ENCODE assay signal across 8 mouse cellular contexts in the genomic region with DNA sequence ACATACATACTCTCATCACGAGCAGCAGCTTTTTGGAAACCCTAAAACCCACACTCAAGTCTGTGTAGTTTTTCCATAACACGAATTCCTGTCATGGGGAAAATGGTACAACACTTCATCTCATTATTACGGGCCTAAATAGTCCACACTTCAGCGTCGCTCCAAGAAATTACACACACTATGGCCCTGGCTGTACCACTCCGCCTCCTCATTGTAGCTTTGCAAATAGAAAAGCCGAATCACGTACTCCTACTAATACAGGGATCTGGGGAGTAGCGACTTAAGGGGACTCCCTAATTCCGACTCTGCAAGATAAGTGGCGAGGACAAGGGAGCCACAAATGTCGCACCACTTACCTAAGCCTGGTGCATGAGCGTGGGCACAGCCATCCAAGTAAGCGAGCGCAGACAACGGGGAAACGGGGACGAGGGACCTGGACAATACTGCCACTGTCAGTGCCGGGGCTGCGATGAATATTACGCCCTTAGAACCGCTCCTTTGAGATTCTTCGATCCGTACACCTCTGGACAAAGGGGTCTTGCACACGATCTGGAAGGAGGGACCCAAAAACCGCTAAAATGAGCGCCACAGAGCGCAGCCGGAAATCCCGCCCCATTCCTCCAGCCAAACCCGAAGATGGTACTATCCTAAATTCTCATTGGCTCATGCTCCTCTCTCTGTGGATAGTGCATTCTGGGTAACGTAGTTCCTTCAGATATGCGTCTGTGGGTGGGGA. TPM values are rescaled to one million over a fixed set of nuclear protein-coding genes. Genes with fewer than 3 reads are reported as not detected.
DNase-seq lines count a peak whose midpoint lies in the region; ATAC-seq and TF ChIP-seq lines count a peak whose summit lies in the region.

A gene (minus strand): TSS at position 609 of the 736 bp plus-strand sequence.

- no peak for TF ChIP-seq CTCF in lung, postnatal 0 days (IDR thresholded peaks at IDR 0.05)

- 1% methylated on average over 33 of the region's 33 CpGs for WGBS in hindbrain, embryonic 14.5 days
- WGBS in lung, postnatal 0 days: under 1% methylated on average over 33 of the region's 33 CpGs

- H3K4me1 ChIP-seq in hindbrain, embryonic 14.5 days (replicated peaks; ENCODE audit: control insufficient read depth, insufficient read depth, low read length): peaks cover 19% of the 10 kb centered on the region
- H3K4me1 ChIP-seq in lung, postnatal 0 days (ENCODE audit: insufficient read depth, low read depth, low read length): peaks cover 4% of the 10 kb centered on the region; the same call in 1 of the 2 replicates

- H3K9me3 ChIP-seq in hindbrain, embryonic 14.5 days (ENCODE audit: control insufficient read depth, low read length): no peaks in the 10 kb centered on the region
- H3K9me3 ChIP-seq in lung, postnatal 0 days (ENCODE audit: low read length): no peaks in the 10 kb centered on the region

- peak within 1 kb of the TSS; percentile 75 for H3K27ac ChIP-seq in hindbrain, embryonic 14.5 days
- H3K27ac ChIP-seq in lung, postnatal 0 days (ENCODE audit: low read length): no peak within 1 kb of the TSS

- peak; percentile 67 for DNase-seq in adipocyte (ENCODE audit: low spot score)
- peak; percentile 81 to 84 for DNase-seq in frontal cortex, postnatal 36 days (ENCODE audit: low spot score in 2 of 2)
- peak; percentile 89 for DNase-seq in hindbrain, embryonic 14.5 days (ENCODE audit: low spot score)
- DNase-seq in layer of hippocampus, postnatal 14 days (ENCODE audit: low spot score in 2 of 2): peak; percentile 83 to 87
- DNase-seq in lung, postnatal 0 days (ENCODE audit: low spot score): peak; percentile 88
- peak; percentile 38 for DNase-seq in ovary, postnatal 14 days (ENCODE audit: low spot score)
- DNase-seq in thymus, postnatal 14 days: peak; percentile 71

- H3K36me3 ChIP-seq in hindbrain, embryonic 14.5 days (replicated peaks; ENCODE audit: control insufficient read depth, insufficient read depth): peaks cover 30% of the 10 kb centered on the region
- H3K36me3 ChIP-seq in lung, postnatal 0 days (ENCODE audit: insufficient read depth, low read length): peaks cover 7% of the 10 kb centered on the region; the same call in 1 of the 2 replicates

- H3K4me2 ChIP-seq in hindbrain, embryonic 14.5 days (replicated peaks): peak within 1 kb of the TSS; percentile 82
- H3K4me2 ChIP-seq in lung, postnatal 0 days (replicated peaks; ENCODE audit: low read depth, low read length): peak within 1 kb of the TSS; percentile 77

- H3K27me3 ChIP-seq in hindbrain, embryonic 14.5 days (ENCODE audit: control insufficient read depth, insufficient read depth, low read length): no peaks in the 10 kb centered on the region
- no peaks in the 10 kb centered on the region for H3K27me3 ChIP-seq in lung, postnatal 0 days (replicated peaks; ENCODE audit: insufficient read depth, low read length)

- H3K9ac ChIP-seq in hindbrain, embryonic 14.5 days: peak within 1 kb of the TSS; percentile 82
- H3K9ac ChIP-seq in lung, postnatal 0 days (replicated peaks; ENCODE audit: low read depth): peak within 1 kb of the TSS; percentile 24

- ATAC-seq in common myeloid progenitor, adult 5-6 weeks (replicated peaks; ENCODE audit: low read depth, poor library complexity, severe bottlenecking): peak; percentile 98
- ATAC-seq in hindbrain, embryonic 14.5 days (ENCODE audit: low FRiP score): peak; percentile 99
- peak; percentile 97 for ATAC-seq in lung, postnatal 0 days

- peak within 1 kb of the TSS; percentile 61 for H3K4me3 ChIP-seq in hindbrain, embryonic 14.5 days (replicated peaks; ENCODE audit: low read length)
- peak within 1 kb of the TSS; percentile 59 for H3K4me3 ChIP-seq in lung, postnatal 0 days (ENCODE audit: low read depth, low read length)

- no peak for TF ChIP-seq EP300 in lung, postnatal 0 days (IDR thresholded peaks at IDR 0.05)

RNA-seq across cellular contexts. Expression of the gene that starts here (rescaled TPM):
- 6.5 and 10.0 TPM in 2 replicates for total RNA-seq in common myeloid progenitor, adult 5-6 weeks (2017)
- 38.7 and 46.1 TPM in 2 replicates for polyA plus RNA-seq in hindbrain, embryonic 14.5 days (2014; fragmentation: Nextera tagmentation; extraction: Ambion mirVana)
- 10 to 100 TPM; 13.2 to 13.9 TPM for total RNA-seq in layer of hippocampus, postnatal 14 days (2021)
- polyA plus RNA-seq in lung, postnatal 0 days (2015; fragmentation: Nextera tagmentation; extraction: Ambion mirVana): 1.4 and 1.6 TPM in 2 replicates

Comparison
In these comparisons a context has a peak if more than half of its experiments do, and no peak if none do; other contexts are left out.
1. RNA of the gene that starts here (polyA plus RNA-seq): 38.7 to 46.1 TPM in hindbrain, embryonic 14.5 days; 1.4 to 1.6 TPM in lung, postnatal 0 days; every median in the first group is over 10 times any median in the second.
2. DNase-seq: peak in every context shown above with its lines; median percentile 89 in hindbrain, embryonic 14.5 days; 88 in lung, postnatal 0 days; 85 in layer of hippocampus, postnatal 14 days; 82 in frontal cortex, postnatal 36 days; 71 in thymus, postnatal 14 days; 67 in adipocyte; 38 in ovary, postnatal 14 days.
3. Peak in every context shown above with its lines, with median percentiles within 50 percentile points of each other: ATAC-seq.